In the genomic region with DNA sequence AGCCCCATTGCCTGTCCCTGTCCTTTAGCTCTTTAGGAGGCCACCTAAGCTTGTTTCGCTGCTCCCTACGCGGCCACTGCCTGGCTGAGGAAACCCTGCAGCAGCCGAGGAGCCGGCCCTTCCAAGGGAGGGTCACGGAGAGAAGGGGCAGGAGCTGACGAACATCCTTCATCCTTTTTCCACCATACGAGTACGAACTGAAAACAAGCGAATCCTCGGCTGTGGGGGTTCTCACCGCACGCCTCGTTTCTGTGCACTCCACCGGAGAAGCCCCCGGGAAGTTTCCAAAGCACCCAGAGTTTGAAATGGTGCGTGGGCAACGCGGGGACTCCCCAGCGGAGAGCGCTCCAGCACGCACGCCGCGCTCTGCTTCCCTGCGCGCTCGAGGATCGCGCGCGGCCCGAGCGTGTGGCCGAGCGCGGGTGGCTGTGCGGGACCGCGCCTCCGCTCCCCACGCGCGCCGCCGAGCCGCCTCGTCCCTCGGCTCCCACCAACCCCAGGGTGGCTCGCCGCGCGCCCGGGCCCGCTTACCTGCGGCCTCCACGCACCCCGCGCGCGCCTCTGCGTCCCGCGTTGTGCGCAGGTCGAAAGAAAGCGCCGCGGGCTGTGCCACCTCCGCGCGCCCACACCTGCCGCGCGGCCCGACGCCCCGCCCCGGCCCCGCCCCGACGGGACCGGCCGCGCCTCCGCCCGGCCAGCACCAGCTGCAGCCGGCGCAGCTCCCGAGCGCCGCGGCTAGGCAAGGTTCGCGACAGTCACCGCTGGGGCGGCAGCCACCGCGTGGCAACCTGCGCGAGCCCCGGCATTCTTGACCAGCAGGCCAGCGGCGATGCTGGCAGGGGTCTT, we compare ENCODE assay signal across 9 mouse cellular contexts. TPM values are rescaled to one million over a fixed set of nuclear protein-coding genes. Genes with fewer than 3 reads are reported as not detected.
DNase-seq lines count a peak whose midpoint lies in the region; ATAC-seq and TF ChIP-seq lines count a peak whose summit lies in the region.
"Had no signal": no experiment of that assay in that cellular context is flagged by ENCODE, and none has a peak within 500 bp of the region (broad histone marks: within the 10 kb centered on the region; RNA-seq: fewer than 3 reads in every experiment).

No protein-coding gene starts in this region.

- peak overlapping the region; percentile 58 for H3K9ac ChIP-seq in CH12.LX (ENCODE audit: insufficient read depth, low read depth)
- peak overlapping the region; percentile 64 for H3K9ac ChIP-seq in embryonic facial prominence, embryonic 14.5 days (ENCODE audit: low read depth, low read length)

- H3K79me2 ChIP-seq in CH12.LX (replicated peaks; ENCODE audit: control insufficient read depth, extremely low read depth, insufficient read depth, poor library complexity, severe bottlenecking): peaks cover 33% of the 10 kb centered on the region

- peak overlapping the region; percentile 89 for H3K27ac ChIP-seq in CH12.LX (ENCODE audit: insufficient read depth, low read depth)
- peak overlapping the region; percentile 55 for H3K27ac ChIP-seq in embryonic facial prominence, embryonic 14.5 days (replicated peaks; ENCODE audit: low read depth, low read length)

- peak; percentile 62 for TF ChIP-seq POLR2A in CH12.LX (IDR thresholded peaks at IDR 0.05; ENCODE audit: low read depth, low read length)
- TF ChIP-seq POLR2A in lung, adult 2 months (IDR thresholded peaks at IDR 0.05; ENCODE audit: borderline replicate concordance, extremely low read depth, low read depth, low read length): no peak

- DNase-seq in CH12.LX (ENCODE audit: extremely low read depth): peak; percentile 64
- peak; percentile 67 for DNase-seq in brain, adult 2 months (ENCODE audit: low read depth, low spot score)
- DNase-seq in embryonic facial prominence, embryonic 14.5 days (ENCODE audit: low spot score): peak; percentile 63
- DNase-seq in heart, postnatal 4 days: peak; percentile 50
- peak; percentile 17 to 38 for DNase-seq in layer of hippocampus, adult 8-10 months (ENCODE audit: low spot score in 2 of 2)
- DNase-seq in lung, adult 2 months: peak; percentile 52
- DNase-seq in ovary, adult 18-20 months (ENCODE audit: low spot score): peak; percentile 5
- DNase-seq in thymus, postnatal 25 days: peak; percentile 45

- H3K36me3 ChIP-seq in CH12.LX (replicated peaks in 1 of 2; ENCODE audit: control insufficient read depth in 1 of 2, insufficient read depth in 1 of 2, low read length in 1 of 2): no peaks in the 10 kb centered on the region
- no peaks in the 10 kb centered on the region for H3K36me3 ChIP-seq in embryonic facial prominence, embryonic 14.5 days (ENCODE audit: control insufficient read depth, insufficient read depth, low read length)

- in situ Hi-C loops in CH12.LX (cut with MboI; ENCODE audit: low pct_ligation_motif_present, low pct_unique_long_range_greater_than_20kb, low sequenced_read_pairs): loop anchor here (5.0 to 10.0 kb wide), 2 partner anchors 66 to 587 kb away; no protein-coding TSS in a partner anchor

- no peak for TF ChIP-seq EP300 in CH12.LX (IDR thresholded peaks at IDR 0.05; ENCODE audit: low read length)

- ATAC-seq in embryonic facial prominence, embryonic 14.5 days (ENCODE audit: low read depth): peak; percentile 97

- TF ChIP-seq CTCF in CH12.LX (conservative IDR thresholded peaks at IDR 0.05 in 1 of 2, IDR thresholded peaks at IDR 0.05 in 1 of 2; ENCODE audit: low read depth in 2 of 2, low read length in 2 of 2): peak in 1 of 2 experiments; percentile 58; a peak in 1 of 4 replicates
- TF ChIP-seq CTCF in lung, adult 2 months (IDR thresholded peaks at IDR 0.05; ENCODE audit: insufficient read depth, low read length): no peak

- H3K4me2 ChIP-seq in CH12.LX (ENCODE audit: insufficient read depth, low read depth, poor library complexity, severe bottlenecking): peak overlapping the region; percentile 63
- H3K4me2 ChIP-seq in embryonic facial prominence, embryonic 14.5 days (ENCODE audit: low read depth, low read length): peak overlapping the region; percentile 95

- 0% methylated on average over 39 of the region's 104 CpGs for WGBS in embryonic facial prominence, embryonic 14.5 days
- under 1% methylated on average over 91 of the region's 104 CpGs for WGBS in lung, adult 2 months

- TF ChIP-seq RAD21 in CH12.LX (IDR thresholded peaks at IDR 0.05; ENCODE audit: low read depth, low read length): peak; percentile 25

- no peaks in the 10 kb centered on the region for H3K9me3 ChIP-seq in CH12.LX (replicated peaks; ENCODE audit: low read length)
- no peaks in the 10 kb centered on the region for H3K9me3 ChIP-seq in embryonic facial prominence, embryonic 14.5 days (ENCODE audit: control insufficient read depth, low read length)

- no peaks in the 10 kb centered on the region for H3K27me3 ChIP-seq in CH12.LX (replicated peaks)
- peaks cover 45% of the 10 kb centered on the region for H3K27me3 ChIP-seq in embryonic facial prominence, embryonic 14.5 days (replicated peaks; ENCODE audit: control insufficient read depth, insufficient read depth, low read length)

- dilution Hi-C loops in CH12.LX (cut with MboI; ENCODE audit: extremely low pct_ligation_motif_present, extremely low pct_unique_long_range_greater_than_20kb, low sequenced_read_pairs): no loop called here

- peak overlapping the region; percentile 85 to 90 (median 86) for H3K4me3 ChIP-seq in CH12.LX (replicated peaks in 1 of 3; ENCODE audit: low read depth in 2 of 3, low read length in 2 of 3, poor library complexity in 1 of 3)
- peak overlapping the region; percentile 67 for H3K4me3 ChIP-seq in embryonic facial prominence, embryonic 14.5 days (ENCODE audit: low read depth, low read length)
- peak overlapping the region; percentile 56 for H3K4me3 ChIP-seq in lung, adult 2 months (replicated peaks; ENCODE audit: extremely low read depth, low read depth, low read length)

- H3K4me1 ChIP-seq in CH12.LX (ENCODE audit: control insufficient read depth in 1 of 2, insufficient read depth in 2 of 2): peaks cover 0 to 8% of the 10 kb centered on the region in 2 experiments; a peak in 2 of 4 replicates
- H3K4me1 ChIP-seq in embryonic facial prominence, embryonic 14.5 days (ENCODE audit: control insufficient read depth, insufficient read depth, low read length): no peaks in the 10 kb centered on the region; the same call in 1 of the 2 replicates
- H3K4me1 ChIP-seq in lung, adult 2 months (ENCODE audit: control insufficient read depth, insufficient read depth, low read length): no peaks in the 10 kb centered on the region; the same call in 1 of the 2 replicates

TF ChIP-seq in CH12.LX, 34 proteins besides CTCF, POLR2A, EP300 and RAD21:
- TF ChIP-seq MAZ (IDR thresholded peaks at IDR 0.05; ENCODE audit: low read depth, low read length): 0 out of 2 replicates have a peak, but pooled peaks have one; percentile 1
- peak; percentile 66; the same call in 1 of the 2 replicates for TF ChIP-seq TCF12 (IDR thresholded peaks at IDR 0.05; ENCODE audit: low read depth, low read length)
- peak; percentile 30; the same call in 1 of the 2 replicates for TF ChIP-seq MEF2A (IDR thresholded peaks at IDR 0.05; ENCODE audit: borderline replicate concordance, low read depth, low read length)
- TF ChIP-seq PAX5 (IDR thresholded peaks at IDR 0.05; ENCODE audit: low read length): no peak
- no peak for TF ChIP-seq TBP (conservative IDR thresholded peaks at IDR 0.05; ENCODE audit: low read depth, low read length)
- peak; percentile 55; the same call in 1 of the 2 replicates for TF ChIP-seq ZMIZ1 (IDR thresholded peaks at IDR 0.05; ENCODE audit: low read depth, low read length)
- peak; percentile 74 for TF ChIP-seq NRF1 (IDR thresholded peaks at IDR 0.05; ENCODE audit: low read depth, low read length)
- TF ChIP-seq ELF1 (IDR thresholded peaks at IDR 0.05; ENCODE audit: low read depth, low read length): 0 out of 2 replicates have a peak, but pooled peaks have one; percentile 10
- no peak for TF ChIP-seq E2F4 (IDR thresholded peaks at IDR 0.05; ENCODE audit: insufficient replicate concordance, low read depth, low read length)
- peak; percentile 43; the same call in 1 of the 2 replicates for TF ChIP-seq BHLHE40 (IDR thresholded peaks at IDR 0.05; ENCODE audit: low read depth, low read length)
- TF ChIP-seq HCFC1 (IDR thresholded peaks at IDR 0.05; ENCODE audit: low read depth, low read length): no peak
- 0 out of 2 replicates have a peak, but pooled peaks have one; percentile 45 for TF ChIP-seq NELFE (IDR thresholded peaks at IDR 0.05; ENCODE audit: low read depth, low read length)
- peak; percentile 31; the same call in 1 of the 2 replicates for TF ChIP-seq SMC3 (IDR thresholded peaks at IDR 0.05; ENCODE audit: low read depth, low read length)
- peak; percentile 62 for TF ChIP-seq MXI1 (IDR thresholded peaks at IDR 0.05; ENCODE audit: low read depth, low read length)
- TF ChIP-seq SIN3A (IDR thresholded peaks at IDR 0.05; ENCODE audit: low read length): 0 out of 2 replicates have a peak, but pooled peaks have one; percentile 33
- peak; percentile 92 for TF ChIP-seq UBTF (IDR thresholded peaks at IDR 0.05; ENCODE audit: low read depth, low read length)

RNA-seq across cellular contexts. Expression of gene Ifne, which starts 58.1 kb away (rescaled TPM):
- total RNA-seq in CH12.LX (2012; rRNA removed) (not detected in 2 replicates), CH12.LX (2014; rRNA removed) (not detected in 2 replicates)
- polyA plus RNA-seq in CH12.LX (2012; ENCODE audit: insufficient read length, low read depth): not detected in 2 replicates
- polyA plus RNA-seq in embryonic facial prominence, embryonic 14.5 days (2014; fragmentation: Nextera tagmentation; extraction: Ambion mirVana): not detected in 2 replicates
- total RNA-seq in heart, postnatal 4 days (2021): not detected
- not detected for total RNA-seq in layer of hippocampus, adult 8-10 months (2022)
- polyA plus RNA-seq in lung, adult 2 months (2012; rRNA removed): not detected in 2 replicates
- total RNA-seq: heart, adult 18-20 months had no signal

Comparison
In these comparisons a context has a peak if more than half of its experiments do, and no peak if none do; other contexts are left out.
1. Peak in every context shown above with its lines: DNase-seq, ATAC-seq, H3K4me3 ChIP-seq and H3K27ac ChIP-seq.
2. DNase-seq: peak in every context shown above with its lines; median percentile 67 in brain, adult 2 months; 64 in CH12.LX; 63 in embryonic facial prominence, embryonic 14.5 days; 52 in lung, adult 2 months; 50 in heart, postnatal 4 days; 45 in thymus, postnatal 25 days; 28 in layer of hippocampus, adult 8-10 months; 5 in ovary, adult 18-20 months.